ENCODE assay signal across 15 mouse cellular contexts in genomic region chr2:30874445-30874844, GRCm38 (mm10). TPM values are rescaled to one million over a fixed set of nuclear protein-coding genes. Genes with fewer than 3 reads are reported as not detected.
DNase-seq lines count a peak whose midpoint lies in the region; ATAC-seq and TF ChIP-seq lines count a peak whose summit lies in the region.
"Had no signal": no experiment of that assay in that cellular context is flagged by ENCODE, and none has a peak within 500 bp of the region (broad histone marks: within the 10 kb centered on the region; RNA-seq: fewer than 3 reads in every experiment).

No protein-coding gene starts in this region.

- no peaks in the 10 kb centered on the region for H3K27me3 ChIP-seq in heart, embryonic 10.5 days (ENCODE audit: insufficient read depth, poor library complexity, severe bottlenecking)
- H3K27me3 ChIP-seq in hindbrain, embryonic 15.5 days, result no peaks in the 10 kb centered on the region
- no peaks in the 10 kb centered on the region; the same call in 1 of the 2 replicates for H3K27me3 ChIP-seq in hindbrain, embryonic 12.5 days
- no peaks in the 10 kb centered on the region for H3K27me3 ChIP-seq in embryonic facial prominence, embryonic 10.5 days (replicated peaks; ENCODE audit: low read depth, poor library complexity, severe bottlenecking)
- H3K27me3 ChIP-seq in forebrain, postnatal 0 days (ENCODE audit: insufficient read depth, low read length), result no peaks in the 10 kb centered on the region
- H3K27me3 ChIP-seq: liver, embryonic 13.5 days; midbrain, embryonic 12.5 days; Patski had no signal

- H3K4me1 ChIP-seq in heart, embryonic 10.5 days, result peaks cover 56% of the 10 kb centered on the region
- 0 out of 2 replicates have a peak, but pooled peaks cover 2% of the 10 kb centered on the region for H3K4me1 ChIP-seq in hindbrain, embryonic 15.5 days (replicated peaks)
- peaks cover 17% of the 10 kb centered on the region for H3K4me1 ChIP-seq in hindbrain, embryonic 12.5 days
- H3K4me1 ChIP-seq in embryonic facial prominence, embryonic 10.5 days, result peaks cover 68% of the 10 kb centered on the region
- no peaks in the 10 kb centered on the region for H3K4me1 ChIP-seq in forebrain, postnatal 0 days (ENCODE audit: insufficient read depth)
- H3K4me1 ChIP-seq: liver, embryonic 13.5 days had no signal

- H3K9ac ChIP-seq in hindbrain, embryonic 15.5 days, result no peak overlapping the region
- no peak overlapping the region for H3K9ac ChIP-seq in hindbrain, embryonic 12.5 days
- H3K9ac ChIP-seq in forebrain, postnatal 0 days, result no peak overlapping the region
- H3K9ac ChIP-seq: liver, embryonic 13.5 days; midbrain, embryonic 12.5 days had no signal

- no peak for TF ChIP-seq CTCF in forebrain, postnatal 0 days (IDR thresholded peaks at IDR 0.05; ENCODE audit: low read depth)

- no peak for DNase-seq in heart, embryonic 10.5 days (ENCODE audit: low spot score)
- DNase-seq in heart, adult 11 months, result no peak
- no peak for DNase-seq in embryonic facial prominence, embryonic 10.5 days (ENCODE audit: low spot score)
- no peak for DNase-seq in forebrain, postnatal 0 days
- DNase-seq in adrenal gland, postnatal 25 days, result no peak
- DNase-seq in gastrocnemius, postnatal 14 days, result no peak
- DNase-seq: cerebellum, postnatal 14 days; liver, embryonic 13.5 days; lung, postnatal 36 days; thymus, adult 18-20 months had no signal

- peak overlapping the region; percentile 72; the same call in 1 of the 2 replicates for H3K27ac ChIP-seq in heart, embryonic 10.5 days
- H3K27ac ChIP-seq in hindbrain, embryonic 15.5 days (replicated peaks), result 0 out of 2 replicates have a peak overlapping the region, but pooled peaks have one; percentile 24
- H3K27ac ChIP-seq in hindbrain, embryonic 12.5 days, result no peak overlapping the region
- peak overlapping the region; percentile 79 for H3K27ac ChIP-seq in embryonic facial prominence, embryonic 10.5 days (replicated peaks)
- no peak overlapping the region for H3K27ac ChIP-seq in forebrain, postnatal 0 days (ENCODE audit: low read depth, low read length)
- H3K27ac ChIP-seq: liver, embryonic 13.5 days; midbrain, embryonic 12.5 days had no signal

- H3K9me3 ChIP-seq in heart, embryonic 10.5 days, result no peaks in the 10 kb centered on the region
- no peaks in the 10 kb centered on the region for H3K9me3 ChIP-seq in hindbrain, embryonic 15.5 days
- H3K9me3 ChIP-seq in hindbrain, embryonic 12.5 days (replicated peaks), result no peaks in the 10 kb centered on the region
- no peaks in the 10 kb centered on the region for H3K9me3 ChIP-seq in embryonic facial prominence, embryonic 10.5 days
- H3K9me3 ChIP-seq in forebrain, postnatal 0 days (ENCODE audit: low read length), result no peaks in the 10 kb centered on the region
- H3K9me3 ChIP-seq: liver, embryonic 13.5 days; midbrain, embryonic 12.5 days had no signal

- WGBS in heart, embryonic 10.5 days, result 58% methylated on average over 10 of the region's 10 CpGs
- WGBS in hindbrain, embryonic 15.5 days, result 23% methylated on average over 10 of the region's 10 CpGs
- WGBS in hindbrain, embryonic 12.5 days, result 20% methylated on average over 10 of the region's 10 CpGs
- WGBS in embryonic facial prominence, embryonic 10.5 days, result 37% methylated on average over 10 of the region's 10 CpGs
- 15% methylated on average over 10 of the region's 10 CpGs for WGBS in forebrain, postnatal 0 days

- H3K4me2 ChIP-seq in hindbrain, embryonic 15.5 days, result no peak overlapping the region
- no peak overlapping the region for H3K4me2 ChIP-seq in hindbrain, embryonic 12.5 days (replicated peaks)
- no peak overlapping the region for H3K4me2 ChIP-seq in forebrain, postnatal 0 days (ENCODE audit: low read depth)
- H3K4me2 ChIP-seq: liver, embryonic 13.5 days; midbrain, embryonic 12.5 days had no signal

- H3K4me3 ChIP-seq in heart, embryonic 10.5 days, result no peak overlapping the region
- H3K4me3 ChIP-seq in hindbrain, embryonic 15.5 days, result no peak overlapping the region
- H3K4me3 ChIP-seq in hindbrain, embryonic 12.5 days, result no peak overlapping the region
- H3K4me3 ChIP-seq in embryonic facial prominence, embryonic 10.5 days, result no peak overlapping the region
- H3K4me3 ChIP-seq in forebrain, postnatal 0 days (ENCODE audit: low read depth, low read length), result no peak overlapping the region
- H3K4me3 ChIP-seq: liver, embryonic 13.5 days; midbrain, embryonic 12.5 days had no signal

- no peak for ATAC-seq in hindbrain, embryonic 15.5 days (ENCODE audit: low FRiP score, low read depth)
- no peak for ATAC-seq in hindbrain, embryonic 12.5 days (ENCODE audit: low FRiP score)
- ATAC-seq in forebrain, postnatal 0 days, result peak; percentile 36; the same call in 1 of the 2 replicates
- ATAC-seq: inflammation-experienced regulatory T-cells, adult 6 months; Patski had no signal

- H3K36me3 ChIP-seq in heart, embryonic 10.5 days, result peaks cover 22% of the 10 kb centered on the region
- H3K36me3 ChIP-seq in hindbrain, embryonic 15.5 days, result no peaks in the 10 kb centered on the region
- H3K36me3 ChIP-seq in hindbrain, embryonic 12.5 days, result no peaks in the 10 kb centered on the region
- peaks cover 21% of the 10 kb centered on the region for H3K36me3 ChIP-seq in embryonic facial prominence, embryonic 10.5 days (replicated peaks)
- H3K36me3 ChIP-seq in forebrain, postnatal 0 days (ENCODE audit: insufficient read depth), result no peaks in the 10 kb centered on the region
- H3K36me3 ChIP-seq: liver, embryonic 13.5 days; midbrain, embryonic 12.5 days had no signal

- intact Hi-C loops in gastrocnemius, postnatal 14 days (cut with DNase I; ENCODE audit: low total_unique reads), result no loop called here

RNA-seq across cellular contexts. Expression of gene Prrx2, which starts 39.7 kb away (rescaled TPM):
- 49.1 and 73.9 TPM in 2 replicates for polyA plus RNA-seq in heart, embryonic 10.5 days (2016; fragmentation: Nextera tagmentation; extraction: Ambion mirVana)
- polyA plus RNA-seq in hindbrain, embryonic 15.5 days (2015; fragmentation: Nextera tagmentation; extraction: Ambion mirVana), result 1.9 and 2.4 TPM in 2 replicates
- 38.8 and 38.9 TPM in 2 replicates for polyA plus RNA-seq in hindbrain, embryonic 12.5 days (2016; fragmentation: Nextera tagmentation; extraction: Ambion mirVana)
- polyA plus RNA-seq in embryonic facial prominence, embryonic 10.5 days (2016; fragmentation: Nextera tagmentation; extraction: Ambion mirVana), result 87.6 and 94.6 TPM in 2 replicates
- total RNA-seq in forebrain, postnatal 0 days (2014; rRNA removed), result 2.5 and 4.1 TPM in 2 replicates
- 3.6 and 3.7 TPM in 2 replicates for polyA plus RNA-seq in forebrain, postnatal 0 days (2015; fragmentation: Nextera tagmentation; extraction: Ambion mirVana)
- 0.76 TPM in 1 of 2 replicates, not detected in the other for total RNA-seq in adrenal gland, postnatal 25 days (2021)
- 1 to 10 TPM; 2.0 to 3.5 TPM for total RNA-seq in gastrocnemius, postnatal 14 days (2021)
- polyA plus RNA-seq: inflammation-experienced regulatory T-cells, adult 6 months had no signal

RNA-seq across cellular contexts. Expression of gene Asb6, which starts 44.3 kb away (rescaled TPM):
- polyA plus RNA-seq in heart, embryonic 10.5 days (2016; fragmentation: Nextera tagmentation; extraction: Ambion mirVana), result 31.3 and 40.1 TPM in 2 replicates
- polyA plus RNA-seq in hindbrain, embryonic 15.5 days (2015; fragmentation: Nextera tagmentation; extraction: Ambion mirVana), result 43.3 and 44.5 TPM in 2 replicates
- polyA plus RNA-seq in hindbrain, embryonic 12.5 days (2016; fragmentation: Nextera tagmentation; extraction: Ambion mirVana), result 38.9 and 40.6 TPM in 2 replicates
- polyA plus RNA-seq in embryonic facial prominence, embryonic 10.5 days (2016; fragmentation: Nextera tagmentation; extraction: Ambion mirVana), result 53.9 and 56.0 TPM in 2 replicates
- 32.7 and 45.2 TPM in 2 replicates for total RNA-seq in forebrain, postnatal 0 days (2014; rRNA removed)
- 31.3 and 36.0 TPM in 2 replicates for polyA plus RNA-seq in forebrain, postnatal 0 days (2015; fragmentation: Nextera tagmentation; extraction: Ambion mirVana)
- total RNA-seq in adrenal gland, postnatal 25 days (2021), result 29.2 and 31.5 TPM in 2 replicates
- 1 to 10 TPM; 7.0 to 7.5 TPM for total RNA-seq in gastrocnemius, postnatal 14 days (2021)

RNA-seq across cellular contexts. Expression of gene Ptges, which starts 55.2 kb away (rescaled TPM):
- polyA plus RNA-seq in heart, embryonic 10.5 days (2016; fragmentation: Nextera tagmentation; extraction: Ambion mirVana), result 4.2 and 6.1 TPM in 2 replicates
- 5.4 and 5.6 TPM in 2 replicates for polyA plus RNA-seq in hindbrain, embryonic 15.5 days (2015; fragmentation: Nextera tagmentation; extraction: Ambion mirVana)
- polyA plus RNA-seq in hindbrain, embryonic 12.5 days (2016; fragmentation: Nextera tagmentation; extraction: Ambion mirVana), result 4.7 and 7.1 TPM in 2 replicates
- polyA plus RNA-seq in embryonic facial prominence, embryonic 10.5 days (2016; fragmentation: Nextera tagmentation; extraction: Ambion mirVana), result 10.2 and 10.3 TPM in 2 replicates
- total RNA-seq in forebrain, postnatal 0 days (2014; rRNA removed), result 4.2 and 6.3 TPM in 2 replicates
- polyA plus RNA-seq in forebrain, postnatal 0 days (2015; fragmentation: Nextera tagmentation; extraction: Ambion mirVana), result 4.8 TPM in 2 replicates
- total RNA-seq in adrenal gland, postnatal 25 days (2021), result 15.8 and 16.7 TPM in 2 replicates
- total RNA-seq in gastrocnemius, postnatal 14 days (2021), result 1 to 10 TPM; 6.3 to 9.7 TPM
- polyA plus RNA-seq: inflammation-experienced regulatory T-cells, adult 6 months had no signal

Comparison
In these comparisons a context has a peak if more than half of its experiments do, and no peak if none do; other contexts are left out.
1. H3K27ac ChIP-seq: peak in heart, embryonic 10.5 days (single experiment), hindbrain, embryonic 15.5 days (single experiment) and embryonic facial prominence, embryonic 10.5 days (single experiment); none in hindbrain, embryonic 12.5 days (single experiment) and forebrain, postnatal 0 days (single experiment).